Mouse (Mus musculus) spleen, postnatal 36 days (tissue): ENCODE measurements around the gene Ndufs2.

Source experiments
- DNase-seq, 2 experiments: peaks; one replicate each; pipeline ENCODE4 v3.0.0; 2022; ENCODE audit warnings: low spot score in 2 of 2, mixed read lengths in 1 of 2

Ndufs2 gene

GRCm38 (mm10) chr1:171279012-171279705, 28.0 kb upstream of the Ndufs2 start:
- no peak for DNase-seq

GRCm38 (mm10) chr1:171278436-171278835, 27.2 kb upstream of the Ndufs2 start:
- DNase-seq: no peak

GRCm38 (mm10) chr1:171277736-171278135, 26.5 kb upstream of the Ndufs2 start:
- no peak for DNase-seq

- no peak for DNase-seq
These were observed 25.0 kb upstream of the Ndufs2 start for GRCm38 (mm10) chr1:171276110-171276748.

GRCm38 (mm10) chr1:171275144-171275734, 24.1 kb upstream of the Ndufs2 start:
- no peak for DNase-seq

- no peak for DNase-seq
These were observed 23.0 kb upstream of the Ndufs2 start for GRCm38 (mm10) chr1:171274171-171274570.

GRCm38 (mm10) chr1:171272086-171272485, 20.9 kb upstream of the Ndufs2 start:
- DNase-seq: no peak

GRCm38 (mm10) chr1:171271622-171272021, 20.4 kb upstream of the Ndufs2 start:
- DNase-seq: no peak

- DNase-seq: no peak
These were observed 20.0 kb upstream of the Ndufs2 start for GRCm38 (mm10) chr1:171271196-171271595.

GRCm38 (mm10) chr1:171270573-171270900, 19.3 kb upstream of the Ndufs2 start:
- peak in 1 of 2 experiments; percentile 60 for DNase-seq

- peak; percentile 96 for DNase-seq
These were observed 18.8 kb upstream of the Ndufs2 start, which contains the start of gene B4galt3 for GRCm38 (mm10) chr1:171269848-171270572. Gene B4galt3, plus strand, starts transcription at chr1:171270328.

- no peak for DNase-seq
These were observed 17.2 kb upstream of the Ndufs2 start for GRCm38 (mm10) chr1:171268341-171268740.

GRCm38 (mm10) chr1:171265971-171266744, 15.0 kb upstream of the Ndufs2 start:
- no peak for DNase-seq

- no peak for DNase-seq
These were observed 12.7 kb upstream of the Ndufs2 start for GRCm38 (mm10) chr1:171263666-171264461.

- DNase-seq: no peak
These were observed 12.0 kb upstream of the Ndufs2 start for GRCm38 (mm10) chr1:171263185-171263611.

GRCm38 (mm10) chr1:171262594-171263130, 11.5 kb upstream of the Ndufs2 start:
- DNase-seq: no peak

- no peak for DNase-seq
These were observed 9.1 kb upstream of the Ndufs2 start for GRCm38 (mm10) chr1:171260316-171260715.

GRCm38 (mm10) chr1:171258921-171259320, 7.7 kb upstream of the Ndufs2 start:
- DNase-seq: no peak

- DNase-seq: no peak
These were observed 6.6 kb upstream of the Ndufs2 start for GRCm38 (mm10) chr1:171257781-171258180.

GRCm38 (mm10) chr1:171256937-171257548, 5.9 kb upstream of the Ndufs2 start:
- DNase-seq: peak; percentile 45 to 68
